Mouse (Mus musculus) neural tube, embryonic 11.5 days (tissue): ENCODE measurements around the gene Trp53bp1. TPM values are rescaled to one million over a fixed set of nuclear protein-coding genes. Genes with fewer than 3 reads are reported as not detected.

Source experiments
- polyA plus RNA-seq: library from polyadenylated mRNA; unstranded; fragments of >200 nt; fragmentation: Nextera tagmentation; extraction: Ambion mirVana; gene quantifications from 2 replicates; pipeline ENCODE4 v1.2.1, GENCODE M21; 2014

Gene Trp53bp1
- polyA plus RNA-seq, 1 experiment from 2014 or later, result 151 TPM

Other genes with a start within 250 kb of the Trp53bp1 start
- gene Epb42, start 234.3 kb downstream of the Trp53bp1 start, polyA plus RNA-seq, result 3.6 and 3.7 TPM in 2 replicates
- 0.11 TPM in 1 of 2 replicates, not detected in the other for gene Tgm5, start 185.6 kb downstream of the Trp53bp1 start, polyA plus RNA-seq
- not detected in 2 replicates for gene Tgm7, start 161.6 kb downstream of the Trp53bp1 start, polyA plus RNA-seq
- gene Adal, start 131.0 kb downstream of the Trp53bp1 start, polyA plus RNA-seq, result 33.6 and 35.6 TPM in 2 replicates
- 22.9 and 23.2 TPM in 2 replicates for gene Lcmt2, start 130.8 kb downstream of the Trp53bp1 start, polyA plus RNA-seq
- 59.2 and 60.7 TPM in 2 replicates for gene Tubgcp4, start 100.8 kb downstream of the Trp53bp1 start, polyA plus RNA-seq
- gene Zscan29, start 100.3 kb downstream of the Trp53bp1 start, polyA plus RNA-seq, result 14.6 and 15.0 TPM in 2 replicates
- gene Map1a, start 18.2 kb upstream of the Trp53bp1 start, polyA plus RNA-seq, result 17.5 and 19.2 TPM in 2 replicates
- 10.8 and 11.4 TPM in 2 replicates for gene Ppip5k1, start 84.0 kb upstream of the Trp53bp1 start, polyA plus RNA-seq
- gene Ckmt1, start 86.3 kb upstream of the Trp53bp1 start, polyA plus RNA-seq, result 8.2 and 9.8 TPM in 2 replicates
- not detected in 2 replicates for gene Strc, start 115.8 kb upstream of the Trp53bp1 start, polyA plus RNA-seq
- 527 and 585 TPM in 2 replicates for gene Pdia3, start 142.4 kb upstream of the Trp53bp1 start, polyA plus RNA-seq
- 1.7 and 4.0 TPM in 2 replicates for gene Catsper2, start 142.4 kb upstream of the Trp53bp1 start, polyA plus RNA-seq
- 2.7 and 3.1 TPM in 2 replicates for gene Ell3, start 172.9 kb upstream of the Trp53bp1 start, polyA plus RNA-seq
- 453 and 468 TPM in 2 replicates for gene Serf2, start 177.8 kb upstream of the Trp53bp1 start, polyA plus RNA-seq
- gene Hypk, start 181.9 kb upstream of the Trp53bp1 start, polyA plus RNA-seq, result 105 and 116 TPM in 2 replicates
- gene Serinc4, start 185.4 kb upstream of the Trp53bp1 start, polyA plus RNA-seq, result 0.23 and 0.72 TPM in 2 replicates
- 71.8 and 73.2 TPM in 2 replicates for gene Mfap1b, start 202.7 kb upstream of the Trp53bp1 start, polyA plus RNA-seq
- 30.8 and 33.9 TPM in 2 replicates for gene Mfap1a, start 235.3 kb upstream of the Trp53bp1 start, polyA plus RNA-seq
- gene Wdr76, start 235.3 kb upstream of the Trp53bp1 start, polyA plus RNA-seq, result 10.5 and 10.6 TPM in 2 replicates